Mouse (Mus musculus): ENCODE data around the gene Foxf2. TPM values are rescaled to one million over a fixed set of nuclear protein-coding genes. Genes with fewer than 3 reads are reported as not detected.

Foxf2 gene
- polyA plus RNA-seq, 1 experiment from 2014 or later, result 9.1 TPM

GRCm38 (mm10) chr13:31615561-31616165, 10.0 kb upstream of the Foxf2 start:
- 1% methylated on average over 17 of the region's 17 CpGs for WGBS
- Histone ChIP-seq H3K36me3 (ENCODE audit: control insufficient read depth, insufficient read depth, low read length) (no peaks in the 10 kb centered on the region), H3K9ac (ENCODE audit: low read depth, low read length) (no peak overlapping the region), H3K27me3 (ENCODE audit: control insufficient read depth, insufficient read depth, low read length) (peaks cover 85% of the 10 kb centered on the region), H3K4me3 (ENCODE audit: low read depth, low read length) (no peak overlapping the region), H3K27ac (ENCODE audit: low read depth, low read length) (no peak overlapping the region), H3K9me3 (ENCODE audit: control insufficient read depth, low read length) (no peaks in the 10 kb centered on the region), H3K4me2 (replicated peaks; ENCODE audit: low read depth, low read length) (no peak overlapping the region), H3K4me1 (replicated peaks; ENCODE audit: control insufficient read depth, insufficient read depth, low read length) (no peaks in the 10 kb centered on the region; the same call in 1 of the 2 replicates)
- ATAC-seq (ENCODE audit: low FRiP score), result no peak
- DNase-seq (ENCODE audit: low spot score), result peak; percentile 58

- Histone ChIP-seq H3K4me3 (ENCODE audit: low read depth, low read length) (peak overlapping the region; percentile 19; the same call in 1 of the 2 replicates), H3K4me1 (replicated peaks; ENCODE audit: control insufficient read depth, insufficient read depth, low read length) (no peaks in the 10 kb centered on the region; the same call in 1 of the 2 replicates), H3K9ac (ENCODE audit: low read depth, low read length) (no peak overlapping the region), H3K36me3 (ENCODE audit: control insufficient read depth, insufficient read depth, low read length) (no peaks in the 10 kb centered on the region), H3K27me3 (ENCODE audit: control insufficient read depth, insufficient read depth, low read length) (peaks cover 92% of the 10 kb centered on the region), H3K27ac (ENCODE audit: low read depth, low read length) (no peak overlapping the region), H3K9me3 (ENCODE audit: control insufficient read depth, low read length) (no peaks in the 10 kb centered on the region), H3K4me2 (replicated peaks; ENCODE audit: low read depth, low read length) (peak overlapping the region; percentile 48)
- WGBS, result 0% methylated on average over 12 of the region's 12 CpGs
- ATAC-seq (ENCODE audit: low FRiP score) (peak; percentile 10; the same call in 1 of the 2 replicates), DNase-seq (ENCODE audit: low spot score) (no peak)
These were observed 7.6 kb upstream of the Foxf2 start for GRCm38 (mm10) chr13:31618001-31618400.

- under 1% methylated on average over 14 of the region's 14 CpGs for WGBS
- Histone ChIP-seq H3K27ac (ENCODE audit: low read depth, low read length) (no peak overlapping the region), H3K4me2 (replicated peaks; ENCODE audit: low read depth, low read length) (peak overlapping the region; percentile 48), H3K4me3 (ENCODE audit: low read depth, low read length) (peak overlapping the region; percentile 19; the same call in 1 of the 2 replicates), H3K4me1 (replicated peaks; ENCODE audit: control insufficient read depth, insufficient read depth, low read length) (no peaks in the 10 kb centered on the region; the same call in 1 of the 2 replicates), H3K27me3 (ENCODE audit: control insufficient read depth, insufficient read depth, low read length) (peaks cover 92% of the 10 kb centered on the region), H3K9ac (ENCODE audit: low read depth, low read length) (no peak overlapping the region), H3K36me3 (ENCODE audit: control insufficient read depth, insufficient read depth, low read length) (no peaks in the 10 kb centered on the region), H3K9me3 (ENCODE audit: control insufficient read depth, low read length) (no peaks in the 10 kb centered on the region)
- ATAC-seq (ENCODE audit: low FRiP score), result peak; percentile 69; the same call in 1 of the 2 replicates
- DNase-seq (ENCODE audit: low spot score), result peak; percentile 83
These were observed 7.2 kb upstream of the Foxf2 start for GRCm38 (mm10) chr13:31618416-31618815.

- ATAC-seq (ENCODE audit: low FRiP score), result no peak
- DNase-seq (ENCODE audit: low spot score), result peak; percentile 43
These were observed 6.5 kb upstream of the Foxf2 start for GRCm38 (mm10) chr13:31618919-31619655.

GRCm38 (mm10) chr13:31619826-31620498, 5.7 kb upstream of the Foxf2 start:
- no peak overlapping the region for H3K9ac ChIP-seq (ENCODE audit: low read depth, low read length)
- no peak overlapping the region for H3K4me3 ChIP-seq (ENCODE audit: low read depth, low read length)
- ATAC-seq (ENCODE audit: low FRiP score), result no peak
- DNase-seq (ENCODE audit: low spot score), result peak; percentile 46
- WGBS, result under 1% methylated on average over 33 of the region's 33 CpGs
- no peaks in the 10 kb centered on the region for H3K36me3 ChIP-seq (ENCODE audit: control insufficient read depth, insufficient read depth, low read length)
- H3K4me2 ChIP-seq (replicated peaks; ENCODE audit: low read depth, low read length), result no peak overlapping the region; the same call in 1 of the 2 replicates
- H3K4me1 ChIP-seq (replicated peaks; ENCODE audit: control insufficient read depth, insufficient read depth, low read length), result no peaks in the 10 kb centered on the region; the same call in 1 of the 2 replicates
- no peaks in the 10 kb centered on the region for H3K9me3 ChIP-seq (ENCODE audit: control insufficient read depth, low read length)
- no peak overlapping the region for H3K27ac ChIP-seq (ENCODE audit: low read depth, low read length)
- H3K27me3 ChIP-seq (ENCODE audit: control insufficient read depth, insufficient read depth, low read length), result peaks cover 93% of the 10 kb centered on the region

More at GRCm38 (mm10) chr13:31618919-31619655, 6.5 kb upstream of the Foxf2 start:
- Histone ChIP-seq H3K27me3 (ENCODE audit: control insufficient read depth, insufficient read depth, low read length) (peaks cover 92% of the 10 kb centered on the region), H3K4me3 (ENCODE audit: low read depth, low read length) (0 out of 2 replicates have a peak overlapping the region, but pooled peaks have one; percentile 19), H3K9me3 (ENCODE audit: control insufficient read depth, low read length) (no peaks in the 10 kb centered on the region), H3K9ac (ENCODE audit: low read depth, low read length) (no peak overlapping the region), H3K36me3 (ENCODE audit: control insufficient read depth, insufficient read depth, low read length) (no peaks in the 10 kb centered on the region), H3K4me1 (replicated peaks; ENCODE audit: control insufficient read depth, insufficient read depth, low read length) (no peaks in the 10 kb centered on the region; the same call in 1 of the 2 replicates), H3K4me2 (replicated peaks; ENCODE audit: low read depth, low read length) (no peak overlapping the region), H3K27ac (ENCODE audit: low read depth, low read length) (no peak overlapping the region)
- WGBS, result 3% methylated on average over 18 of the region's 18 CpGs

GRCm38 (mm10) chr13:31620499-31620847, 5.1 kb upstream of the Foxf2 start:
- H3K4me2 ChIP-seq (replicated peaks; ENCODE audit: low read depth, low read length), result no peak overlapping the region; the same call in 1 of the 2 replicates
- no peak for DNase-seq (ENCODE audit: low spot score)

GRCm38 (mm10) chr13:31620937-31621336, 4.7 kb upstream of the Foxf2 start:
- no peak for ATAC-seq (ENCODE audit: low FRiP score)
- Histone ChIP-seq H3K4me2 (replicated peaks; ENCODE audit: low read depth, low read length) (no peak overlapping the region), H3K36me3 (ENCODE audit: control insufficient read depth, insufficient read depth, low read length) (no peaks in the 10 kb centered on the region), H3K9me3 (ENCODE audit: control insufficient read depth, low read length) (no peaks in the 10 kb centered on the region), H3K27me3 (ENCODE audit: control insufficient read depth, insufficient read depth, low read length) (peaks cover 94% of the 10 kb centered on the region), H3K9ac (ENCODE audit: low read depth, low read length) (no peak overlapping the region), H3K4me3 (ENCODE audit: low read depth, low read length) (no peak overlapping the region), H3K4me1 (replicated peaks; ENCODE audit: control insufficient read depth, insufficient read depth, low read length) (peaks cover 10% of the 10 kb centered on the region), H3K27ac (ENCODE audit: low read depth, low read length) (no peak overlapping the region)
- WGBS, result 1% methylated on average over 4 of the region's 4 CpGs
- peak; percentile 38 for DNase-seq (ENCODE audit: low spot score)

More at GRCm38 (mm10) chr13:31620499-31620847, 5.1 kb upstream of the Foxf2 start:
- ATAC-seq (ENCODE audit: low FRiP score), result no peak
- Histone ChIP-seq H3K4me1 (replicated peaks; ENCODE audit: control insufficient read depth, insufficient read depth, low read length) (peaks cover 5% of the 10 kb centered on the region), H3K27me3 (ENCODE audit: control insufficient read depth, insufficient read depth, low read length) (peaks cover 93% of the 10 kb centered on the region), H3K27ac (ENCODE audit: low read depth, low read length) (no peak overlapping the region), H3K4me3 (ENCODE audit: low read depth, low read length) (no peak overlapping the region), H3K9ac (ENCODE audit: low read depth, low read length) (no peak overlapping the region), H3K9me3 (ENCODE audit: control insufficient read depth, low read length) (no peaks in the 10 kb centered on the region), H3K36me3 (ENCODE audit: control insufficient read depth, insufficient read depth, low read length) (no peaks in the 10 kb centered on the region)
- under 1% methylated on average over 10 of the region's 10 CpGs for WGBS

- Histone ChIP-seq H3K27ac (ENCODE audit: low read depth, low read length) (no peak overlapping the region), H3K27me3 (ENCODE audit: control insufficient read depth, insufficient read depth, low read length) (peaks cover 95% of the 10 kb centered on the region), H3K9ac (ENCODE audit: low read depth, low read length) (no peak overlapping the region), H3K4me3 (ENCODE audit: low read depth, low read length) (no peak overlapping the region), H3K9me3 (ENCODE audit: control insufficient read depth, low read length) (no peaks in the 10 kb centered on the region), H3K36me3 (ENCODE audit: control insufficient read depth, insufficient read depth, low read length) (no peaks in the 10 kb centered on the region), H3K4me1 (replicated peaks; ENCODE audit: control insufficient read depth, insufficient read depth, low read length) (peaks cover 13% of the 10 kb centered on the region), H3K4me2 (replicated peaks; ENCODE audit: low read depth, low read length) (no peak overlapping the region)
- 4% methylated on average over 9 of the region's 9 CpGs for WGBS
- DNase-seq (ENCODE audit: low spot score) (no peak), ATAC-seq (ENCODE audit: low FRiP score) (no peak)
These were observed 3.9 kb upstream of the Foxf2 start for GRCm38 (mm10) chr13:31621741-31622140.

Measured in hindbrain, embryonic 11.5 days (tissue).